Mouse (Mus musculus) natural killer cell, adult 2 months (primary cell): ENCODE results near the gene Mcm8.
A peak's percentile ranks its signal among the peaks of the same experiment; 100 is the strongest.

ENCODE experiments used
- DNase-seq, 2 experiments: peaks; one replicate each; pipeline ENCODE4 v3.0.0; 2022; ENCODE audit warnings: low spot score in 2 of 2

The Mcm8 gene

DNA sequence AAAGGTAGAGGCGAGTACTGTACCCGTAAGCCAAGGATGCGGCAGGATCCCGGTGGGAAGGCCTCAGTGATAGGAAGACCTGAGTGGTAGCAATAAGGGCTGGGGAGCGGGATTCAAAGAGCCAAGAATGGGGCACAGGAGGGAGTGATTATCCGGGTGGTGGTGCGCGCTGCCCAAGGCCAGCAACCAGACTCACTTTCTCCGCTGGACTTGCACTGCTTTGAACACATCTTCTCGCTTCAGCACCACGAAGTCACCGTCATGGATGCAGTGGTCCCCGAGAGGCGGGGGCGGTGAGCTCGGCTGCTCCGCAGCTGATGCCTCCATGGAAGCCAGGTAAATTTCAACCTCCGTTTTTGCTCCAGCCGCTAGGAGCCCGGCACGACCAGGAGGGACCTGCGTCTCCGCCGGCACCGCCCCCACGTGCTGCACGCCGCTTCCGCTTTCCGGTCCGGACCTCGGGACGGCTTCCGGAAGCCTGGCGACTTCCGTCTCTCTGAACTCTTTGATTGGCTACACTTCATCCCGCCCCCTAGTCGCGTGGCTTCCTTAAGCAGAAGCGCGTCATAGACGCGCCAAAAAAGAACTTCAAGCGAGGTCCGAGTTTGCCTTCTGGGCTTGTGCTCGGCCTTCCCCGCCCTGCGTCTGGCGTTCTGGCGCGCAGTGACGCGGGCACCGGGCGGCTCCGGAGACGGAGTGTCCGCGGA lies at the start of gene Mcm8, which contains the start of gene Trmt6:
Mcm8 (plus strand) TSS at position 534 of the 707 bp plus-strand sequence.
Trmt6 (minus strand) TSS at position 448 of the 707 bp plus-strand sequence.
- DNase-seq = peak; percentile 84 to 89

- DNase-seq = no peak
Observed at GRCm38 (mm10) chr2:132770822-132771221, 45.1 kb upstream of the Mcm8 start.

- no peak for DNase-seq
Observed at GRCm38 (mm10) chr2:132780978-132781377, 35.0 kb upstream of the Mcm8 start, which contains the start of gene Chgb. Chgb (plus strand) TSS chr2:132781278.

DNA sequence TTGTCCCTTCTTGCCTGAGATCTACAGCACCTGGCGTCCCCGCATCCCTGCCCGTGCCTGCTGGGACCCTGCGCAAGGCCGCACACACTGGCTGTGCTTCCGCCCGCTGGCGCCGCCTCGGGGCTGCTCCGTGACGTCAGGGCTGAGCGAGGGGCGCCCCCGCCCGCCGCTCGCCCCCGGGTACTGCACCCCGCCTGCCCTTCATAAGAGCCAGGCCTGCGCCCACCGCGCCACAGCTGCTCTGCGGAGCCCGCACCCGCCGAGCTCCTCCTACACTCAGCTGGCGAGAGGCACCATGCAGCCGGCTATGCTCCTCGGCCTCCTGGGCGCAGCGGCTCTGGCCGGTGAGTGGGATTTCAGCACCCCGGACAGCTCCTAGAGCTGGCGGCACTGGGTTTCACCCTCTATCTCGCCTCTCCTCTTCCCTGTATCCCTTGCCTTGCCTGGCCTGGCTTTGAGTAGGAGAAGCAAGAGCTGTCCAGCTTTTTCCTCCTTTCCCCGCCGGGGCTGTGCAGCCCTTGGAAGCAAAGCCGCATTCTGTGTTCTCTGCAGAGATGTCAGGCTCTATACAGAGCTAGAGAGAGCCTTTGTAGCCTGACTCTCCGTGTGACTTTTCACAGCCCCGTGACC lies 34.4 kb upstream of the Mcm8 start:
- peak; percentile 22 to 49 for DNase-seq

GRCm38 (mm10) chr2:132784039-132784438 lies 31.9 kb upstream of the Mcm8 start:
- DNase-seq = no peak

DNA sequence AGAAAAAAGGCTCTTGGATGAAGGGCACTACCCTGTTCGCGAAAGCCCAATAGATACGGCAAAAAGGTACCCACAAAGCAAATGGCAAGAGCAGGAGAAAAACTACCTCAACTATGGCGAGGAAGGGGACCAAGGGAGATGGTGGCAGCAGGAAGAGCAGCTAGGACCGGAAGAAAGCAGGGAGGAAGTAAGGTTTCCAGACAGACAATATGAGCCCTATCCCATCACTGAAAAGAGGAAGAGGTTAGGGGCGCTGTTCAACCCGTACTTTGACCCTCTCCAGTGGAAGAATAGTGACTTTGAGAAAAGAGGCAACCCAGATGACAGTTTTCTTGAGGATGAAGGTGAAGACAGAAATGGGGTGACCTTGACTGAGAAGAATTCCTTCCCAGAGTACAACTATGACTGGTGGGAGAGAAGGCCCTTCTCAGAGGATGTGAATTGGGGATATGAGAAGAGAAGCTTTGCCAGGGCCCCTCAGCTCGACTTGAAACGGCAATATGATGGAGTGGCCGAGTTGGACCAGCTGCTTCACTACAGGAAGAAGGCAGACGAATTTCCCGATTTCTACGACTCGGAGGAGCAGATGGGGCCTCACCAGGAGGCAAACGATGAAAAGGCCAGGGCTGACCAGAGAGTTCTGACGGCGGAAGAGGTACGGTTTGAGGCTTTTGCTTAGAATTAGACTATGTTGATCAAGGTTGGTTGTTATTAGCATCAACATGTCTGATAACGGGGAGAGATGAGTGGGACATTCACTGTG lies 22.3 kb upstream of the Mcm8 start:
- DNase-seq = no peak

DNA sequence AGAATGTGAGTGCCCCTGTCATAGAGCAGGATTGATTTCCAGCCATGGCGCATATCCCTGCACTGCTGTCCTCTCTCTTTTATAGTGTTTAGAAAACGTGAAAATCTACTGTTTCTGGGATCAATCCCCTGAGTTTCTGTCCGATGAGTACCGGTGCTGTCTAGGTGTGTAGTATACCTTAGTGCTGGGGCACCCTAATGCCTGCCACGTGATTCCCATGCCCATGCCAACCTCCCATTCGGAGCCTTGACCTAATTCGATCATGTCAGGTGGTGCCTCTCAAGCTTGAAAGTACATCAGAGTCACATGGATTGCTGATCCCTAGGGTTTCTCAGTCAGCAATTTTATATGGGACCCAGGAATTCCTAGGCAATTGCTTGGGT lies 21.7 kb upstream of the Mcm8 start:
- no peak for DNase-seq

- no peak for DNase-seq
Observed at GRCm38 (mm10) chr2:132802976-132803375, 13.0 kb upstream of the Mcm8 start.

- no peak for DNase-seq
Observed at GRCm38 (mm10) chr2:132841071-132841470, 25.1 kb downstream of the Mcm8 start.

DNA sequence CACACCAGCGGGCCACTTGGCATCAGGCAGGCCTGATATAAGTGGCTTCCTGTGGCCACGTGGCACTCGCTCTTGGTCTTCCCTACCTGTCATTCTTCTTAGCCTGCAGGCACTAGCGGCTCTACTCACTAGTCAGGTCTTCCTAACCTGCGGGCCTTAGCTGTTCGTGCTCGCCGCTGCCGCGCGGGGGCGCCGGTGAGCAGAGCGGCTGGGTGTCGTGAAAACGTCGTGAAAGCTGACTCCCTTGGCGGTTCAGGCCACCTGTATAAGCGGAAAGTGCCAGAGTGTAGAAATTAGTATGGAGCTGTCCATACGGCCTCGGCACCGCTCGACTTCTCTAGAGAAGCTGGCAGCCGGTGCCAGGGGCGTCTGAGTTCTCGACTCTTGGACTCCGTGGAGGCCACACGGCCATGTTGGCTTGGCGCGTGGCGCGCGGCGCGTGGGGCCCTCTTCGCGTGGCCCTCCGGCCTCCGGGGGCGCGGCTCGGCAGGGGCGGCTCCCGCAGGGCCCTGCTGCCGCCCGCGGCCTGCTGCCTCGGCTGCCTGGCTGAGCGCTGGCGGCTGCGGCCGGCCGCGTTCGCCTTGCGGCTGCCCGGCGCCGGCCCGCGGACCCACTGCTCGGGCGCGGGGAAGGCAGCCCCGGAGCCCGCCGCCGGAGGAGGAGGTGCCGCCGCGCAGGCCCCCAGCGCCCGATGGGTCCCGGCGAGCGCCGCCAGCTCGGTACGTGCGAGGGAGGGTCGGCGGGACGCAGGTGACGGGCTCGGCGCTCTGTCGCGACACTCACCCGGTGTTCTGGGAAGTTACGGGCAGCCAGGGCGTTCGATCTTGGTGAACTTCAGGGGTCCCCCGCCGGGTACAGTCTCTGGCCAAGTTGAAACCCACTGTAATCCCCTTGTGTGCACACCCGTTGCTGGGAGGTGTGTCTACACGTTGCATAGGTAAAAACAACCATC lies 30.7 kb downstream of the Mcm8 start, which contains the start of gene Crls1:
Crls1 (plus strand) TSS at position 260 of the 952 bp plus-strand sequence.
- peak; percentile 94 to 97 for DNase-seq

GRCm38 (mm10) chr2:132847581-132847980 lies 31.6 kb downstream of the Mcm8 start:
- no peak for DNase-seq

DNA sequence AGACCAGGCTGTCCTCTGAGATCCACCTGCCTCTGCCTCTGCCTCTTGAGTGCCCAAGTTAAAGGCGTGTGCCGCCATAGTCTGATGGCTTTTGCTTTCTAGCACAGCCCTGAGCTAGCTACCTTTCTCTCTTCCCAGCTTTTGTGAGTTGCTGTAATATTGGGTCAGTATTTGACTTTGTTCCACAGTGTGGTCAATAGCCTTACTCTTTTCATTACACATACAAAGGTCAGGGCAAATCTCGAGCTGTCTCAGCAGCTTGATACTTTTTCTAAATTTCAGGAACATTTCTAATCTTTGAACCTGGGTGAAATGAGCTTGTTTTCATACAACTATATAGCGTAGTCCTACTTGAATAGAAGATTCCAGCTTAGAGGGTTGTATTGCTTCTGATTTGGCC lies 32.4 kb downstream of the Mcm8 start:
- DNase-seq = no peak

GRCm38 (mm10) chr2:132849141-132849540 lies 33.2 kb downstream of the Mcm8 start:
- DNase-seq = no peak

DNA sequence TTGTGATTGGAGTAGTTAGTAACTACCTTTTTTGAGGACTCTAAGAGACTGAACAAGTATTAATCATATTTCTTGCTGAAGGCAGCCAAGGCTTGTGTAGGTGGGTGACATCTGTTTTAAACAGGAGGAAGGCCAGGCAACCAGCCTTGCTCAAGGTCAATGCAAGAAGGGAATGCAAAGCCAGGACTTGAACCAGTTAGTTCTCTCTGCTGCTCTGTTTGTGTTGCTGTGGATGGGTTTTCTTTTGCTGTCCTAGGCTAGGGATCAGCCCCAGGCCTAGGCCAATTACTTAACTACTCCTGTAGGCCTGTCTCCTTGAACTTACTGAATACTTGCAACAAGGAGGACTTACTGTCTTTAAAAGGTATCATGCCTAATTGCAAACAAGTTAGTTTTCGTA lies 37.1 kb downstream of the Mcm8 start:
- DNase-seq = no peak

DNA sequence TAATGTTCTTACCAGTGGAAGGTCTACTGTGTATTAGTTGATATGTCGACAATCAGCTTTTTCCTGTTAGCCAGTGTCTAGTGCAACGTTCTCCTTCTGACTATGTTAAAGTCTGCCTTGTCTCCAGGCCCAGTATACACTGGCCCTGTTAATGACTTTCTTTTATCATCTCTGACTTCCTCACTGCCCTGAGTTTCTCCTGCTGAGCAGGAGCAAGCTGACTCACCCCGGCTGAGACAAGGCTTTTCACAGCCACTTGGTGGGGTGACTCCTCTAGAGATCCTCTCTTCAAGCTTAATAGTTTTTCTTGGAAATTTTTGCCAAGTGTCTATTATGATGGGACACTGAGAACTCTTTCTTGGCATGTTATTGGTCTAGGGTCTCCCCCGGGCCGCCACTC lies 40.4 kb downstream of the Mcm8 start:
- DNase-seq = no peak

- DNase-seq = no peak
Observed at GRCm38 (mm10) chr2:132860435-132860834, 44.5 kb downstream of the Mcm8 start.

GRCm38 (mm10) chr2:132861456-132861855 lies 45.5 kb downstream of the Mcm8 start:
- no peak for DNase-seq

DNA sequence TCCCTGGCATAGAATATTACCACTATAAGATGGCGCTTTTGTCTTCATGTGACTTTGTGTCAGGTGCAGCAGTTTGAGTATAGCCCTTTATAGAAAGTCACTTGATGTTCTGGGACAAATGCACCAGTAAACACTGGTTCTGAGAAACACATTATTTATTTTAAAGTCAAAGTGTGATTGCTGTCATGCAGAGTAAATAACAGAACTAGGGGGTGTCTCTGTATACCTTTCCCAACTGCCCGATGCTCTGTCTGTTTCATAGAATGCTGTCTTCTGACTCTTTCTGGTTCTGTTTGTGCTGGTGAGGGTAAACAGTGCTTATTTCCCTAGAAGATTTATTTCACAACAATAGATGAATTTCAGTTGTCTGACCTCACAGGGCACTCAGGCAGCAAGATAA lies 47.4 kb downstream of the Mcm8 start:
- no peak for DNase-seq

DNA sequence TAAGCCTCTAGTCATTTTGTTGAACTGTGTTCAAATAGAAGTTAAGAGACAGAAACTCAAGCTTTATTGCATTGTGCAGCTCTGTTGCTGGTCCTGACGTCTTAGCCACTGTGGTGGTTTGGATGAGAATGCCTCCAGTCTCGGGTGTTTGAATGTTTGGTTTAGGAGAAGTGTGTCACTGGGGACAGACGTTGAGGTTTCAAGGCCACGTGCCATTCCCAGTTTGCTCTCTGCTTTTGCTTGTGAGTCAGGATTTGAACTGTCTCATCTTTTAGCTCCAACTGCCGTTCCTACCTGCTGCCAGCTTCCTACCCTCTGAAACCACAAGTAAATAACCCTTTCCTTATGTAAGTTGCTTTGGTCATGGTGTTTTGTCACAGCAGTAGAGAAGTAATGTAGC lies 51.6 kb downstream of the Mcm8 start:
- DNase-seq = no peak

DNA sequence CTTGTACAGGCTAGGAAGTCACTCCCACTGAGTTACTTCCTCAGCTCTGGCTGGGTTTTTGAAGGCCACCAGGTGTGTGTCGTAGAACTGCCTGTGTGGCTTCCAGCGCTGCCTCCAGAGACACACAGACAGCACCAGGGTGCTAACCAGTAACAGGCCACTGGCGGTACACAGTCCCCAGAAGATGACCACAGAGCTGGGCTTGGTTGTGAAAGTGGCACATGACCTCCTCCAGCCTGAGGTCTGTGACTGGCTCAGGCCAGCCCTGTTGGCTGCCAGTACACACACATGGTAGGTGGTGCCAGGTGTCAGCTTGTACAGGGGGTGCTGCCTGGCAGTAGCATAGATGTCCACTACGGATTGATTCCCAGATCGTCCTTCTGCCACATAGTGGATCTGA lies 53.7 kb downstream of the Mcm8 start:
- DNase-seq = no peak

- no peak for DNase-seq
Observed at GRCm38 (mm10) chr2:132870286-132870685, 54.3 kb downstream of the Mcm8 start.
